Mouse (Mus musculus): ENCODE results near the gene Ctxn2.

DNA sequence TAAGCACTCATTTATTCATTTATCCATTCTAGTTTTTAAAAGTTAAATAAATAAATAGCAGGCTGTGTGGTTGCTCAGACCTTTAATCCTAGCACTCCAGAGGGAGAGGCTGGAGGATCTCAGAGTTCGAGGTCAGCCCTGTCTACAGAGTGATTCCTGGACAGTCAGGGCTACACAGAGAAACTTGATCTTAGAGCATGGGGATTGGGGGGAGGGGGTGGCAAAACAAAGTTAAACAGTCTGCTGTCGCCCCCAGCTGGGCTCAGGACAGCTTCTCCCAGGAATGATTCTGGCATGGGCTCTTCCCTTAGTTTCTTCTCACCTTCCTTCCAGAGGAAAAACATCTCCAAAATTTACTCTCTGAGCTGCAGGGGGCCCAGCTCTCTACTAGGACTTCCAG is 19.0 kb downstream of the Ctxn2 start:
- TF ChIP-seq POLR2A (IDR thresholded peaks at IDR 0.05; ENCODE audit: borderline replicate concordance, extremely low read depth, low read depth, low read length) (no peak), CTCF (IDR thresholded peaks at IDR 0.05; ENCODE audit: insufficient read depth, low read length) (no peak)
